Mouse (Mus musculus): ENCODE measurements around the gene Rtl8a.
A peak's percentile ranks its signal among the peaks of the same experiment; 100 is the strongest.

Rtl8a gene

GRCm38 (mm10) chrX:53599993-53600392, 43.5 kb downstream of the Rtl8a start:
- ATAC-seq (ENCODE audit: insufficient number of reproducible peaks, low FRiP score, low TSS enrichment) = 0 out of 2 replicates have a peak, but pooled peaks have one; percentile 10

Data from cerebellum, adult (tissue).